Mouse (Mus musculus): Measurements from ENCODE around the gene Wscd2. TPM values are rescaled to one million over a fixed set of nuclear protein-coding genes. Genes with fewer than 3 reads are reported as not detected.

Gene Wscd2
- total and polyA plus RNA-seq, 3 experiments: not detected

DNA sequence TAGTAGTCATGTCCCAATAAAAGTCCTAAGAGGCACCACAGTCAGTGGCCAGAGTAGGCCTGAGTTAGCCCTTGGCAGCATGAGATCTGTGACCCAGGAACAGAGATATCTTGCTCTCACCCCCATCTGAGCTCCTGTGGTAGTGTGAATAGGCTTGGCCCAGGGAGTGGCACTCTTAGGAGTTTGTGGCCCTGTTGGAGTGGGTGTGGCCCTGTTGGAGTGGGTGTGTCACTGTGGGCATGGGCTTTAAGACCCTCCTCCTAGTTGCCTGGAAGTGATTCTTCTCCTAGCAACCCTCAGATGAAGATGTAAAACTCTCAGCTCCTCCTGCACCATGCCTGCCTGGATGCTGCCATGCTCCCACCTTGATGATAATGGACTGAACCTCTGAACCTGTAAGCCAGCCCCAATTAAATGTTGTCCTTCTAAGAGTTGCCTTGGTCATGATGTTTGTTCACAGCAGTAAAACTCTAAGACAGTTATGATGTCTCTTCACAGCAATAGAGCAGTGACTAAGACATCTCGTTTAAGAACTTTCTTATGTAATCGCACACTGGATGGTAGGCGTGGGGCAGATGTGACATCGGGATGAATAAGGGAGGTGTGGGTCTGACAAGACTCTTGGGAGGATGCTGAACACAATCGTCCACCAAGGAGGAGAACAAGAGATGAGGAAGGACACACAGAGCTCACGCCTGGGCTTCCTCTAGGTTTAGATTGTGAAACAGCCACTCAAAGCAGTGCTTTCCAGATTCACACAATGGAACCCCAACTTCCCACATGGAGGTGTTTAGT, 104.0 kb downstream of the Wscd2 start:
- Histone ChIP-seq H3K27me3 (ENCODE audit: control insufficient read depth in 1 of 2, insufficient read depth in 2 of 2, low read length in 2 of 2) (no peaks in the 10 kb centered on the region), H3K9ac (ENCODE audit: control insufficient read depth, low read depth, low read length, poor library complexity, severe bottlenecking) (no peak overlapping the region), H3K36me3 (ENCODE audit: control insufficient read depth in 1 of 2, insufficient read depth in 2 of 2, low read length in 2 of 2) (no peaks in the 10 kb centered on the region), H3K9me3 (replicated peaks; ENCODE audit: insufficient read depth, low read length) (no peaks in the 10 kb centered on the region), H3K4me1 (ENCODE audit: control insufficient read depth in 1 of 2, insufficient read depth in 2 of 2, low read length in 2 of 2) (no peaks in the 10 kb centered on the region), H3K4me3 (ENCODE audit: control insufficient read depth in 1 of 2, insufficient read depth in 1 of 2, low read depth in 2 of 2, low read length in 2 of 2) (no peak overlapping the region), H3K27ac (ENCODE audit: control insufficient read depth, low read depth, low read length) (no peak overlapping the region), H3K79me2 (ENCODE audit: control insufficient read depth, insufficient read depth, low read length, poor library complexity) (no peaks in the 10 kb centered on the region)
- no peak for DNase-seq (ENCODE audit: low read depth, low spot score)
- TF ChIP-seq TAL1 (IDR thresholded peaks at IDR 0.05; ENCODE audit: low read length): no peak
- no peak for TF ChIP-seq ETS1 (IDR thresholded peaks at IDR 0.05; ENCODE audit: low read depth, low read length)
- TF ChIP-seq ZNF384 (IDR thresholded peaks at IDR 0.05; ENCODE audit: low read depth, low read length): no peak

GRCm38 (mm10) chr5:113596252-113596651, 106.1 kb downstream of the Wscd2 start:
- Histone ChIP-seq H3K9ac (ENCODE audit: control insufficient read depth, low read depth, low read length, poor library complexity, severe bottlenecking) (no peak overlapping the region), H3K4me3 (ENCODE audit: control insufficient read depth in 1 of 2, insufficient read depth in 1 of 2, low read depth in 2 of 2, low read length in 2 of 2) (no peak overlapping the region), H3K9me3 (replicated peaks; ENCODE audit: insufficient read depth, low read length) (no peaks in the 10 kb centered on the region), H3K27ac (ENCODE audit: control insufficient read depth, low read depth, low read length) (no peak overlapping the region), H3K79me2 (ENCODE audit: control insufficient read depth, insufficient read depth, low read length, poor library complexity) (no peaks in the 10 kb centered on the region), H3K27me3 (ENCODE audit: control insufficient read depth in 1 of 2, insufficient read depth in 2 of 2, low read length in 2 of 2) (no peaks in the 10 kb centered on the region), H3K36me3 (ENCODE audit: control insufficient read depth in 1 of 2, insufficient read depth in 2 of 2, low read length in 2 of 2) (no peaks in the 10 kb centered on the region), H3K4me1 (ENCODE audit: control insufficient read depth in 1 of 2, insufficient read depth in 2 of 2, low read length in 2 of 2) (no peaks in the 10 kb centered on the region)
- no peak for TF ChIP-seq JUND (IDR thresholded peaks at IDR 0.05; ENCODE audit: low read depth, low read length)
- no peak for TF ChIP-seq RCOR1 (IDR thresholded peaks at IDR 0.05; ENCODE audit: low read depth, low read length)
- no peak for DNase-seq (ENCODE audit: low read depth, low spot score)

DNA sequence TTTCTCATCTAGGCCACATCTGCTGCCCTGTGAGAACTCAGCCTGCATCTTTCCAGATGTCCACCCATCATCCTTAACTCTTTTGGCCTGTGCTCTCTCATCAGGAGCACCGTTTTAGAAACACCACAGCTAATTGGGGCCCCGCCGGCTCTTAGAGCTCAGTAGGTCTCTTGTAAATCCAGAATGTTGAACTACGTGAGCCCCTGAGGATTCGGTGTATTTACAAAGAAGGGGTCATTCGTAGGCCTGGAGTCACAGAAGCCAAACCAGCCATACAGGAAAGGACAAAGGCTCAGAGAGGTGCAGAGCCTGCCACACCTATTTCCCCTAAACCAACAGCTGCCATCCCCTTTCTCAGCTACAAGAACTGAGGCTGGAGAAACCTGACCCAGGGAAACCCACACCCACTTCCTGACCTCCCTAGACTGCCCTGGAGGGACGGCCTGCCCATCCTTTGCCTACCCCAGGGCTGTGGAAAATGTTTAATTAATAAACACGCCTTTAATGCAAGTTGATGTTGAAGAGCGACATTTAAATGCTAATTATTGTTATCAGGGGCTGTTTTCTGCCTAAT, 106.7 kb downstream of the Wscd2 start:
- no peaks in the 10 kb centered on the region for H3K27me3 ChIP-seq (ENCODE audit: control insufficient read depth in 1 of 2, insufficient read depth in 2 of 2, low read length in 2 of 2)
- no peak for DNase-seq (ENCODE audit: low read depth, low spot score)
- H3K4me1 ChIP-seq (ENCODE audit: control insufficient read depth in 1 of 2, insufficient read depth in 2 of 2, low read length in 2 of 2): no peaks in the 10 kb centered on the region
- TF ChIP-seq POLR2A (IDR thresholded peaks at IDR 0.05; ENCODE audit: control insufficient read depth in 1 of 2, insufficient read depth in 1 of 2, low read depth in 1 of 2, low read length in 2 of 2, poor library complexity in 1 of 2) (no peak), MXI1 (IDR thresholded peaks at IDR 0.05; ENCODE audit: low read depth, low read length) (no peak), ELF1 (IDR thresholded peaks at IDR 0.05; ENCODE audit: low read depth, low read length) (no peak)
- H3K9ac ChIP-seq (ENCODE audit: control insufficient read depth, low read depth, low read length, poor library complexity, severe bottlenecking): no peak overlapping the region
- no peak overlapping the region for H3K27ac ChIP-seq (ENCODE audit: control insufficient read depth, low read depth, low read length)
- no peak overlapping the region for H3K4me3 ChIP-seq (ENCODE audit: control insufficient read depth in 1 of 2, insufficient read depth in 1 of 2, low read depth in 2 of 2, low read length in 2 of 2)
- no peaks in the 10 kb centered on the region for H3K79me2 ChIP-seq (ENCODE audit: control insufficient read depth, insufficient read depth, low read length, poor library complexity)
- no peaks in the 10 kb centered on the region for H3K9me3 ChIP-seq (replicated peaks; ENCODE audit: insufficient read depth, low read length)
- no peaks in the 10 kb centered on the region for H3K36me3 ChIP-seq (ENCODE audit: control insufficient read depth in 1 of 2, insufficient read depth in 2 of 2, low read length in 2 of 2)
